Mouse (Mus musculus): ENCODE results near the gene Nup133. TPM values are rescaled to one million over a fixed set of nuclear protein-coding genes. Genes with fewer than 3 reads are reported as not detected.

The Nup133 gene
- total RNA-seq, 2 experiments from 2014 or later = 9.8 to 10.4 TPM

DNA sequence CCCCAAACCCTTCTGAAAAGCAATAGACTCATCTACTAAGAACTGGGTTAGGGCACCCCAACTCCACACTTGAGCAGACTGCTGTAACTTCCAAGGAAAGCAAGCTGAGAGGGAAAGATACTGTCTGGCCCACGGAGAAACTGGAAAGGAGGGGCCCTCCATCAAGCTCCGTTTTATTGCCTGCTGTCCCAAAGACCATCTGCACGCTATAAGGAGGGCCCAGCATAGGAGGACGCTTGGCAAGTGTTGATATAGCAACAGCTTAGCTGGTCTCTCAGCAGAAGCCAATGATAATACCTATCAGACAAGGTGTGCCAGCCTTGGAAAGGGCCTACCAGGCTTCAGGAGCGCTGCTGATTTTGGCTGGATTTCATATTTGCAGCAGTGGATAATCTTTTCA, 97.5 kb downstream of the Nup133 start:
- DNase-seq (ENCODE audit: low spot score) = no peak

- no peak for DNase-seq (ENCODE audit: low spot score)
These were observed 99.7 kb downstream of the Nup133 start for GRCm38 (mm10) chr8:123849352-123849751.

- DNase-seq (ENCODE audit: low spot score) = no peak
These were observed 101.5 kb downstream of the Nup133 start for GRCm38 (mm10) chr8:123847546-123847945.

Other genes with a start within 250 kb of the Nup133 start
- 10 to 100 TPM; 14.8 to 14.9 TPM for gene Rab4a, start 143.3 kb downstream of the Nup133 start, total RNA-seq (2021)
- gene Ccsap, start 89.1 kb downstream of the Nup133 start, total RNA-seq (2021) = under 1 TPM; 0.21 to 0.26 TPM
- gene Acta1, start 54.5 kb downstream of the Nup133 start, total RNA-seq (2021) = over 10,000 TPM; 42,846 to 52,629 TPM
- gene Abcb10, start 33.9 kb upstream of the Nup133 start, total RNA-seq (2021) = 10 to 100 TPM; 16.5 to 17.5 TPM
- gene Taf5l, start 72.1 kb upstream of the Nup133 start, total RNA-seq (2021) = 10 to 100 TPM; 11.9 to 13.8 TPM
- 1 to 10 TPM; 5.3 to 6.3 TPM for gene Urb2, start 72.2 kb upstream of the Nup133 start, total RNA-seq (2021)